Mouse (Mus musculus): ENCODE data around the gene Rnaseh2c.

The Rnaseh2c gene

GRCm38 (mm10) chr19:5575336-5575735 lies 26.3 kb upstream of the Rnaseh2c start:
- DNase-seq (ENCODE audit: low read depth, low spot score), result no peak

- DNase-seq (ENCODE audit: low read depth, low spot score), result no peak
These were observed 21.7 kb upstream of the Rnaseh2c start for GRCm38 (mm10) chr19:5579971-5580370.

GRCm38 (mm10) chr19:5580776-5581175 lies 20.9 kb upstream of the Rnaseh2c start:
- DNase-seq (ENCODE audit: low read depth, low spot score), result no peak

GRCm38 (mm10) chr19:5581995-5582394 lies 19.7 kb upstream of the Rnaseh2c start:
- no peak for DNase-seq (ENCODE audit: low read depth, low spot score)

GRCm38 (mm10) chr19:5589159-5589558 lies 12.5 kb upstream of the Rnaseh2c start:
- no peak for DNase-seq (ENCODE audit: low read depth, low spot score)

- DNase-seq (ENCODE audit: low read depth, low spot score), result no peak
These were observed 9.8 kb upstream of the Rnaseh2c start for GRCm38 (mm10) chr19:5591888-5592287.

GRCm38 (mm10) chr19:5599224-5599623 lies 2.4 kb upstream of the Rnaseh2c start:
- DNase-seq (ENCODE audit: low read depth, low spot score), result no peak

- DNase-seq (ENCODE audit: low read depth, low spot score), result no peak
These were observed 2.0 kb downstream of the Rnaseh2c start for GRCm38 (mm10) chr19:5603664-5604063.

- DNase-seq (ENCODE audit: low read depth, low spot score), result no peak
These were observed 3.5 kb downstream of the Rnaseh2c start for GRCm38 (mm10) chr19:5605126-5605525.

GRCm38 (mm10) chr19:5606196-5606595 lies 4.5 kb downstream of the Rnaseh2c start:
- no peak for DNase-seq (ENCODE audit: low read depth, low spot score)

GRCm38 (mm10) chr19:5607705-5608410 lies 6.2 kb downstream of the Rnaseh2c start:
- no peak for DNase-seq (ENCODE audit: low read depth, low spot score)

GRCm38 (mm10) chr19:5608707-5609106 lies 7.0 kb downstream of the Rnaseh2c start:
- DNase-seq (ENCODE audit: low read depth, low spot score), result no peak

GRCm38 (mm10) chr19:5609171-5609546 lies 7.5 kb downstream of the Rnaseh2c start:
- DNase-seq (ENCODE audit: low read depth, low spot score), result no peak

- DNase-seq (ENCODE audit: low read depth, low spot score), result peak; percentile 85
These were observed 8.1 kb downstream of the Rnaseh2c start, which contains the start of gene Kat5 for GRCm38 (mm10) chr19:5609547-5610404. TSS of gene Kat5 (minus strand) at chr19:5610237.

GRCm38 (mm10) chr19:5611973-5612372 lies 10.3 kb downstream of the Rnaseh2c start:
- DNase-seq (ENCODE audit: low read depth, low spot score), result no peak

- DNase-seq (ENCODE audit: low read depth, low spot score), result no peak
These were observed 11.2 kb downstream of the Rnaseh2c start for GRCm38 (mm10) chr19:5612762-5613411.

GRCm38 (mm10) chr19:5614953-5615352 lies 13.3 kb downstream of the Rnaseh2c start:
- no peak for DNase-seq (ENCODE audit: low read depth, low spot score)

- no peak for DNase-seq (ENCODE audit: low read depth, low spot score)
These were observed 18.3 kb downstream of the Rnaseh2c start for GRCm38 (mm10) chr19:5620007-5620406.

GRCm38 (mm10) chr19:5621884-5622283 lies 20.2 kb downstream of the Rnaseh2c start:
- DNase-seq (ENCODE audit: low read depth, low spot score), result no peak

- no peak for DNase-seq (ENCODE audit: low read depth, low spot score)
These were observed 23.6 kb downstream of the Rnaseh2c start for GRCm38 (mm10) chr19:5625311-5625710.

GRCm38 (mm10) chr19:5629907-5630306 lies 28.2 kb downstream of the Rnaseh2c start:
- no peak for DNase-seq (ENCODE audit: low read depth, low spot score)

GRCm38 (mm10) chr19:5632120-5632519 lies 30.4 kb downstream of the Rnaseh2c start:
- no peak for DNase-seq (ENCODE audit: low read depth, low spot score)
